Mouse (Mus musculus) left cerebral cortex, postnatal 36 days (tissue): ENCODE measurements around the gene Uqcr11. TPM values are rescaled to one million over a fixed set of nuclear protein-coding genes. Genes with fewer than 3 reads are reported as not detected.
A peak's percentile ranks its signal among the peaks of the same experiment; 100 is the strongest.

ENCODE experiments used
- DNase-seq, 2 experiments: peaks; one replicate each; pipeline ENCODE4 v3.0.0; 2021 to 2022; ENCODE audit warnings: low spot score in 2 of 2, mixed read lengths in 1 of 2
- intact Hi-C: fragments of 180-260 bp; cut with DNase I; formaldehyde crosslinking; loops from one replicate; pipeline ENCODE4 v1.15.1; 2025
- microRNA-seq: library from miRNA; unstranded; fragments of <30 nt; microRNA quantifications from one replicate; pipeline ENCODE4 v1.2.0, GENCODE M21; 2022
- total RNA-seq, 2 experiments: library from RNA; stranded (reverse); gene quantifications; 2 replicates each; pipeline ENCODE4 v1.2.3; 2021

The Uqcr11 gene
- total RNA-seq, 2 experiments from 2014 or later: 411 to 444 TPM

GRCm38 (mm10) chr10:80356001-80356682 lies 50.5 kb downstream of the Uqcr11 start, which contains the start of gene Plk5:
TSS of gene Plk5 (plus strand) at chr10:80356459.
- intact Hi-C loops: no loop called here
- DNase-seq: peak in 1 of 2 experiments; percentile 57

GRCm38 (mm10) chr10:80355431-80355830 lies 51.2 kb downstream of the Uqcr11 start:
- intact Hi-C loops: no loop called here
- DNase-seq: no peak

Small RNAs within 50 kb of the gene (microRNA-seq; reads per million reads assigned to microRNA genes)
- not detected for gene Gm22721

Other genes starting within 250 kb of the Uqcr11 start
- gene Cirbp, start 240.8 kb downstream of the Uqcr11 start, total RNA-seq: 10 to 100 TPM; 94.7 to 96.7 TPM
- gene 1600002K03Rik, start 233.9 kb downstream of the Uqcr11 start, total RNA-seq: 1 to 10 TPM; 7.5 to 7.6 TPM
- 1 to 10 TPM; 8.9 to 9.0 TPM for gene Efna2, start 227.3 kb downstream of the Uqcr11 start, total RNA-seq
- 10 to 100 TPM; 35.9 to 43.8 TPM for gene Mum1, start 180.4 kb downstream of the Uqcr11 start, total RNA-seq
- 100 to 1,000 TPM; 185 to 213 TPM for gene Ndufs7, start 157.7 kb downstream of the Uqcr11 start, total RNA-seq
- 10 to 100 TPM; 22.5 to 43.9 TPM for gene Gamt, start 145.8 kb downstream of the Uqcr11 start, total RNA-seq
- gene Dazap1, start 145.3 kb downstream of the Uqcr11 start, total RNA-seq: 10 to 100 TPM; 71.7 to 99.0 TPM
- 100 to 1,000 TPM; 799 to 946 TPM for gene Rps15, start 114.4 kb downstream of the Uqcr11 start, total RNA-seq
- gene Apc2, start 110.9 kb downstream of the Uqcr11 start, total RNA-seq: 100 to 1,000 TPM; 105 to 116 TPM
- gene 2310011J03Rik, start 86.3 kb downstream of the Uqcr11 start, total RNA-seq: 10 to 100 TPM; 26.6 to 30.1 TPM
- 1 to 10 TPM; 4.9 to 6.2 TPM for gene Pcsk4, start 77.3 kb downstream of the Uqcr11 start, total RNA-seq
- gene Reep6, start 76.9 kb downstream of the Uqcr11 start, total RNA-seq: 10 to 100 TPM; 10.6 to 11.5 TPM
- 10 to 100 TPM in 1 of 2 experiments, 1 to 10 TPM in 1; 7.5 to 10.0 TPM for gene Adamtsl5, start 58.4 kb downstream of the Uqcr11 start, total RNA-seq
- 10 to 100 TPM; 16.9 to 33.1 TPM for gene Plk5, start 50.4 kb downstream of the Uqcr11 start, total RNA-seq
- 10 to 100 TPM; 18.1 to 23.4 TPM for gene Mex3d, start 19.2 kb downstream of the Uqcr11 start, total RNA-seq
- gene Mbd3, start 7.3 kb downstream of the Uqcr11 start, total RNA-seq: 100 to 1,000 TPM; 147 to 150 TPM
- gene Tcf3, start 26.8 kb upstream of the Uqcr11 start, total RNA-seq: 10 to 100 TPM; 26.0 to 28.3 TPM
- not detected for gene Onecut3, start 88.0 kb upstream of the Uqcr11 start, total RNA-seq
- under 1 TPM; 0.20 to 0.27 TPM for gene Atp8b3, start 132.3 kb upstream of the Uqcr11 start, total RNA-seq
- 10 to 100 TPM; 43.5 to 56.8 TPM for gene Rexo1, start 154.7 kb upstream of the Uqcr11 start, total RNA-seq
- 10 to 100 TPM; 51.6 to 54.2 TPM for gene Klf16, start 170.5 kb upstream of the Uqcr11 start, total RNA-seq
- 100 to 1,000 TPM; 181 to 238 TPM for gene Abhd17a, start 183.5 kb upstream of the Uqcr11 start, total RNA-seq
- gene Scamp4, start 196.0 kb upstream of the Uqcr11 start, total RNA-seq: 10 to 100 TPM; 40.1 to 45.1 TPM
- gene Adat3, start 196.1 kb upstream of the Uqcr11 start, total RNA-seq: 1 to 10 TPM; 1.7 to 4.0 TPM
- gene Gm49322, start 199.2 kb upstream of the Uqcr11 start, total RNA-seq: 1 to 10 TPM; 2.6 to 3.6 TPM
- 100 to 1,000 TPM; 208 to 256 TPM for gene Csnk1g2, start 216.0 kb upstream of the Uqcr11 start, total RNA-seq